ENCODE assay signal across 17 mouse cellular contexts in genomic region chrX:36847152-36847551, GRCm38 (mm10). TPM values are rescaled to one million over a fixed set of nuclear protein-coding genes. Genes with fewer than 3 reads are reported as not detected.
DNase-seq lines count a peak whose midpoint lies in the region; TF ChIP-seq lines count a peak whose summit lies in the region.
"Had no signal": no experiment of that assay in that cellular context is flagged by ENCODE, and none has a peak within 500 bp of the region (broad histone marks: within the 10 kb centered on the region; RNA-seq: fewer than 3 reads in every experiment).

No protein-coding gene starts in this region.

- H3K9ac ChIP-seq in CH12.LX (ENCODE audit: insufficient read depth, low read depth) = no peak overlapping the region

- in situ Hi-C loops in CH12.LX (cut with MboI; ENCODE audit: low pct_ligation_motif_present, low pct_unique_long_range_greater_than_20kb, low sequenced_read_pairs) = no loop called here

- no peaks in the 10 kb centered on the region for H3K79me2 ChIP-seq in CH12.LX (replicated peaks; ENCODE audit: control insufficient read depth, extremely low read depth, insufficient read depth, poor library complexity, severe bottlenecking)

- no peak overlapping the region for H3K4me3 ChIP-seq in CH12.LX (replicated peaks in 1 of 3; ENCODE audit: low read depth in 2 of 3, low read length in 2 of 3, poor library complexity in 1 of 3)

- TF ChIP-seq CTCF in CH12.LX (conservative IDR thresholded peaks at IDR 0.05 in 1 of 2, IDR thresholded peaks at IDR 0.05 in 1 of 2; ENCODE audit: low read depth in 2 of 2, low read length in 2 of 2) = no peak

- TF ChIP-seq POLR2A in CH12.LX (IDR thresholded peaks at IDR 0.05; ENCODE audit: low read depth, low read length) = no peak

- TF ChIP-seq EP300 in CH12.LX (IDR thresholded peaks at IDR 0.05; ENCODE audit: low read length) = peak; percentile 86

- TF ChIP-seq RAD21 in CH12.LX (IDR thresholded peaks at IDR 0.05; ENCODE audit: low read depth, low read length) = no peak

- peak overlapping the region; percentile 26 for H3K27ac ChIP-seq in CH12.LX (ENCODE audit: insufficient read depth, low read depth)

- H3K27me3 ChIP-seq in CH12.LX (replicated peaks) = no peaks in the 10 kb centered on the region
- H3K27me3 ChIP-seq in splenic B cell, adult 2 months (ENCODE audit: control insufficient read depth, insufficient read depth, low read length, poor library complexity, severe bottlenecking) = no peaks in the 10 kb centered on the region
- H3K27me3 ChIP-seq: Patski had no signal

- H3K4me1 ChIP-seq in CH12.LX (ENCODE audit: control insufficient read depth in 1 of 2, insufficient read depth in 2 of 2) = peaks cover 3 to 23% of the 10 kb centered on the region in 2 experiments; a peak in 2 of 4 replicates

- peak; percentile 49 for DNase-seq in CH12.LX (ENCODE audit: extremely low read depth)
- peak; percentile 29 for DNase-seq in splenic B cell, adult 2 months (ENCODE audit: low read depth, low spot score)
- DNase-seq in ovary, adult 18-20 months (ENCODE audit: low spot score) = no peak
- no peak for DNase-seq in adrenal gland, postnatal 10 days
- DNase-seq: adrenal gland, adult 2 months; adrenal gland, adult 8-10 months; adrenal gland, postnatal 14 days; adrenal gland, postnatal 25 days; adrenal gland, postnatal 36 days; B cell, adult 2 months; cerebellum, adult 11 months; cerebellum, adult 11-12 months; cerebellum, adult 18-20 months; cerebellum, adult 2 months; cerebellum, adult 8-10 months had no signal

- no peaks in the 10 kb centered on the region for H3K9me3 ChIP-seq in CH12.LX (replicated peaks; ENCODE audit: low read length)
- H3K9me3 ChIP-seq: G1E had no signal

- H3K36me3 ChIP-seq in CH12.LX (replicated peaks in 1 of 2; ENCODE audit: control insufficient read depth in 1 of 2, insufficient read depth in 1 of 2, low read length in 1 of 2) = peaks cover 0 to 6% of the 10 kb centered on the region in 2 experiments
- H3K36me3 ChIP-seq in splenic B cell, adult 2 months (ENCODE audit: control insufficient read depth, insufficient read depth, low read length, poor library complexity, severe bottlenecking) = no peaks in the 10 kb centered on the region

- H3K4me2 ChIP-seq in CH12.LX (ENCODE audit: insufficient read depth, low read depth, poor library complexity, severe bottlenecking) = no peak overlapping the region

- dilution Hi-C loops in CH12.LX (cut with MboI; ENCODE audit: extremely low pct_ligation_motif_present, extremely low pct_unique_long_range_greater_than_20kb, low sequenced_read_pairs) = no loop called here

TF ChIP-seq in CH12.LX, 34 proteins besides CTCF, POLR2A, EP300 and RAD21:
- TF ChIP-seq JUN (IDR thresholded peaks at IDR 0.05; ENCODE audit: insufficient read depth, low read depth, low read length) (peak; percentile 81), ZKSCAN1 (IDR thresholded peaks at IDR 0.05; ENCODE audit: borderline replicate concordance, low read depth, low read length) (no peak), BHLHE40 (IDR thresholded peaks at IDR 0.05; ENCODE audit: low read depth, low read length) (0 out of 2 replicates have a peak, but pooled peaks have one; percentile 13), HCFC1 (IDR thresholded peaks at IDR 0.05; ENCODE audit: low read depth, low read length) (no peak), MYC (IDR thresholded peaks at IDR 0.05; ENCODE audit: low read depth, low read length) (peak; percentile 74), RCOR1 (conservative IDR thresholded peaks at IDR 0.05; ENCODE audit: low read depth, low read length) (no peak), SMC3 (IDR thresholded peaks at IDR 0.05; ENCODE audit: low read depth, low read length) (no peak), MAX (IDR thresholded peaks at IDR 0.05; ENCODE audit: low read length) (peak; percentile 49; the same call in 1 of the 2 replicates), UBTF (IDR thresholded peaks at IDR 0.05; ENCODE audit: low read depth, low read length) (no peak), POLR2AphosphoS2 (IDR thresholded peaks at IDR 0.05; ENCODE audit: low read depth, low read length) (no peak), IRF4 (IDR thresholded peaks at IDR 0.05; ENCODE audit: low read depth, low read length) (peak; percentile 72), ZNF384 (IDR thresholded peaks at IDR 0.05; ENCODE audit: low read depth, low read length) (no peak), CHD2 (IDR thresholded peaks at IDR 0.05; ENCODE audit: low read length) (no peak), MAZ (IDR thresholded peaks at IDR 0.05; ENCODE audit: low read depth, low read length) (no peak), USF2 (conservative IDR thresholded peaks at IDR 0.05; ENCODE audit: low read depth, low read length) (no peak), ZMIZ1 (IDR thresholded peaks at IDR 0.05; ENCODE audit: low read depth, low read length) (no peak), TBP (conservative IDR thresholded peaks at IDR 0.05; ENCODE audit: low read depth, low read length) (no peak), NRF1 (IDR thresholded peaks at IDR 0.05; ENCODE audit: low read depth, low read length) (no peak), SIN3A (IDR thresholded peaks at IDR 0.05; ENCODE audit: low read length) (no peak), GABPA (IDR thresholded peaks at IDR 0.05; ENCODE audit: insufficient replicate concordance, low read depth, low read length) (no peak), TCF12 (IDR thresholded peaks at IDR 0.05; ENCODE audit: low read depth, low read length) (peak; percentile 42; the same call in 1 of the 2 replicates), CHD1 (IDR thresholded peaks at IDR 0.05; ENCODE audit: low read depth, low read length) (no peak), ETS1 (conservative IDR thresholded peaks at IDR 0.05; ENCODE audit: low read depth, low read length) (0 out of 2 replicates have a peak, but pooled peaks have one; percentile 8), ZC3H11A (IDR thresholded peaks at IDR 0.05; ENCODE audit: low read depth, low read length) (no peak), MAFK (IDR thresholded peaks at IDR 0.05; ENCODE audit: insufficient replicate concordance, low read length) (no peak), PAX5 (IDR thresholded peaks at IDR 0.05; ENCODE audit: low read length) (no peak), E2F4 (IDR thresholded peaks at IDR 0.05; ENCODE audit: insufficient replicate concordance, low read depth, low read length) (no peak), USF1 (IDR thresholded peaks at IDR 0.05; ENCODE audit: low read depth, low read length) (no peak), MEF2A (IDR thresholded peaks at IDR 0.05; ENCODE audit: borderline replicate concordance, low read depth, low read length) (no peak), JUND (conservative IDR thresholded peaks at IDR 0.05; ENCODE audit: low read depth, low read length) (peak; percentile 81), ELF1 (IDR thresholded peaks at IDR 0.05; ENCODE audit: low read depth, low read length) (no peak), KAT2A (IDR thresholded peaks at IDR 0.05; ENCODE audit: insufficient replicate concordance, low read length) (no peak), NELFE (IDR thresholded peaks at IDR 0.05; ENCODE audit: low read depth, low read length) (no peak), MXI1 (IDR thresholded peaks at IDR 0.05; ENCODE audit: low read depth, low read length) (no peak)

RNA-seq across cellular contexts. Expression of gene Ube2a, which starts 26.5 kb away (rescaled TPM):
- total RNA-seq in CH12.LX (2012; rRNA removed) (30.7 and 48.7 TPM in 2 replicates), CH12.LX (2014; rRNA removed) (90.4 and 96.7 TPM in 2 replicates)
- polyA plus RNA-seq in CH12.LX (2012; ENCODE audit: insufficient read length, low read depth) = 96.6 and 141 TPM in 2 replicates
- total RNA-seq in adrenal gland, postnatal 10 days (2021) = 10 to 100 TPM; 60.0 to 66.5 TPM

RNA-seq across cellular contexts. Expression of gene C330007P06Rik, which starts 26.8 kb away (rescaled TPM):
- total RNA-seq in CH12.LX (2012; rRNA removed) (18.6 and 26.7 TPM in 2 replicates), CH12.LX (2014; rRNA removed) (61.2 and 70.3 TPM in 2 replicates)
- 47.9 and 53.0 TPM in 2 replicates for polyA plus RNA-seq in CH12.LX (2012; ENCODE audit: insufficient read length, low read depth)
- total RNA-seq in adrenal gland, postnatal 10 days (2021) = 10 to 100 TPM; 41.0 to 46.1 TPM

RNA-seq across cellular contexts. Expression of gene Slc25a5, which starts 51.7 kb away (rescaled TPM):
- total RNA-seq in CH12.LX (2012; rRNA removed) (591 and 695 TPM in 2 replicates), CH12.LX (2014; rRNA removed) (1,083 and 1,177 TPM in 2 replicates)
- 878 and 881 TPM in 2 replicates for polyA plus RNA-seq in CH12.LX (2012; ENCODE audit: insufficient read length, low read depth)
- 100 to 1,000 TPM; 591 to 638 TPM for total RNA-seq in adrenal gland, postnatal 10 days (2021)

RNA-seq across cellular contexts. Expression of gene Nkrf, which starts 55.5 kb away (rescaled TPM):
- total RNA-seq in CH12.LX (2012; rRNA removed) = 7.0 and 10.1 TPM in 2 replicates
- 19.5 and 22.5 TPM in 2 replicates for total RNA-seq in CH12.LX (2014; rRNA removed)
- 18.8 and 19.7 TPM in 2 replicates for polyA plus RNA-seq in CH12.LX (2012; ENCODE audit: insufficient read length, low read depth)
- 1 to 10 TPM; 7.0 to 7.9 TPM for total RNA-seq in adrenal gland, postnatal 10 days (2021)

Comparison
In these comparisons a context has a peak if more than half of its experiments do, and no peak if none do; other contexts are left out.
1. DNase-seq: peak in CH12.LX (single experiment) and splenic B cell, adult 2 months (single experiment); none in ovary, adult 18-20 months (single experiment) and adrenal gland, postnatal 10 days (single experiment).